Mouse (Mus musculus) liver, embryonic 14.5 days (tissue): ENCODE measurements around the gene Tubg2. TPM values are rescaled to one million over a fixed set of nuclear protein-coding genes. Genes with fewer than 3 reads are reported as not detected.

Source experiments
- ATAC-seq: fragments of 200-750 bp; cut with Nextera tagmentation; 2 replicates; pipeline ENCODE4 v1.8.0; 2017; ENCODE audit warnings: moderate number of reproducible peaks, mild to moderate bottlenecking, moderate library complexity; ENCODE audit not compliant: insufficient read depth
- DNase-seq, 3 experiments: peaks; one replicate each; pipeline ENCODE4 v3.0.0-alpha.2; 2012 to 2013; ENCODE audit warnings: low read depth in 3 of 3, low spot score in 3 of 3
- H3K27ac ChIP-seq: fragments of 300-500 bp; sonication (generic); 2 replicates; pipeline ENCODE4 v1.5.1; 2014; ENCODE audit warnings: moderate library complexity, mild to moderate bottlenecking, control low read depth, inconsistent platforms
- H3K27me3 ChIP-seq: fragments of 300-500 bp; sonication (generic); 2 replicates; pipeline ENCODE4 v1.6.1; 2014; ENCODE audit warnings: mild to moderate bottlenecking, low read length, moderate library complexity; ENCODE audit not compliant: control insufficient read depth, insufficient read depth
- H3K36me3 ChIP-seq: fragments of 300-500 bp; sonication (generic); replicated peaks from 2 replicates; pipeline ENCODE4 v1.6.1; 2014; ENCODE audit warnings: low read depth; ENCODE audit not compliant: control insufficient read depth, insufficient read depth
- H3K4me1 ChIP-seq, 2 experiments: fragments of 200-500 bp in 1 of 2; fragments of 300-500 bp in 1 of 2; sonication (generic) in 1 of 2; replicated peaks; 2 replicates each; pipeline ENCODE4 v1.6.1; 2012 to 2014; ENCODE audit warnings: antibody characterized with exemption in 1 of 2, inconsistent platforms in 1 of 2, low read length in 1 of 2; ENCODE audit not compliant: control insufficient read depth in 2 of 2, insufficient read depth in 2 of 2
- H3K4me2 ChIP-seq: fragments of 300-500 bp; sonication (generic); 2 replicates; pipeline ENCODE4 v1.6.1; 2014; ENCODE audit warnings: low read depth, mild to moderate bottlenecking, control low read depth, moderate library complexity
- H3K4me3 ChIP-seq, 2 experiments: fragments of 200-500 bp in 1 of 2; fragments of 300-500 bp in 1 of 2; sonication (generic) in 1 of 2; 2 replicates each; pipeline ENCODE4 v1.5.1; 2012 to 2014; ENCODE audit warnings: low read depth in 2 of 2, low read length in 2 of 2, mild to moderate bottlenecking in 2 of 2, control low read depth in 1 of 2, inconsistent platforms in 1 of 2, moderate library complexity in 1 of 2; ENCODE audit not compliant: insufficient read depth in 1 of 2
- H3K9ac ChIP-seq: fragments of 300-500 bp; sonication (generic); replicated peaks from 2 replicates; pipeline ENCODE4 v1.6.1; 2014; ENCODE audit warnings: mild to moderate bottlenecking, control low read depth, moderate library complexity
- H3K9me3 ChIP-seq: fragments of 300-500 bp; sonication (generic); 2 replicates; pipeline ENCODE4 v1.6.1; 2016; ENCODE audit warnings: low read length, mixed read lengths; ENCODE audit not compliant: control insufficient read depth
- CTCF ChIP-seq: IDR thresholded peaks from 2 replicates; pipeline ENCODE4 v1.5.1; 2016; ENCODE audit warnings: antibody characterized with exemption, low read depth, control low read depth
- EP300 ChIP-seq: IDR thresholded peaks from 2 replicates; pipeline ENCODE4 v1.6.1; 2016; ENCODE audit warnings: antibody characterized with exemption, low read depth
- WGBS: fragments of 180-500 bp; shearing (Covaris S2); extraction: QIAGEN DNeasy Blood & Tissue Kit; methylation state at CpG from one replicate; pipeline ENCODE4 v1.1.7; 2014; ENCODE audit not compliant: insufficient replicate concordance; 5-methylcytosine and 5-hydroxymethylcytosine counted together
- polyA plus RNA-seq, 2 experiments: library from polyadenylated mRNA; depleted of rRNA in 1 of 2; stranded (reverse) in 1 of 2; unstranded in 1 of 2; fragments of >200 nt; fragmentation: Nextera tagmentation in 1 of 2; extraction: Ambion mirVana in 1 of 2; gene quantifications; 2 replicates each; pipeline versions ENCODE4 v1.2.1 to v1.2.3; 2012 to 2014

Gene Tubg2
- polyA plus RNA-seq, 2 experiments = 0.13 TPM; not detected in 1

- H3K4me1 ChIP-seq = peaks cover 22 to 32% of the 10 kb centered on the region in 2 experiments
- H3K9ac ChIP-seq = no peak overlapping the region
- TF ChIP-seq CTCF (no peak), EP300 (no peak)
- peak overlapping the region; percentile 2; the same call in 1 of the 2 replicates for H3K27ac ChIP-seq
- H3K4me2 ChIP-seq = no peak overlapping the region
- WGBS = 83% methylated on average over 4 of the region's 4 CpGs
- no peaks in the 10 kb centered on the region for H3K36me3 ChIP-seq
- H3K27me3 ChIP-seq = no peaks in the 10 kb centered on the region
- ATAC-seq (no peak), DNase-seq (no peak)
- H3K4me3 ChIP-seq = no peak overlapping the region
- H3K9me3 ChIP-seq = no peaks in the 10 kb centered on the region
Measured at GRCm38 (mm10) chr11:101191919-101192470, 36.3 kb downstream of the Tubg2 start.

GRCm38 (mm10) chr11:101192646-101193045 lies 36.9 kb downstream of the Tubg2 start:
- Histone ChIP-seq H3K36me3 (no peaks in the 10 kb centered on the region; the same call in 1 of the 2 replicates), H3K9ac (no peak overlapping the region), H3K4me2 (no peak overlapping the region), H3K9me3 (no peaks in the 10 kb centered on the region), H3K27ac (no peak overlapping the region), H3K4me1 (peaks cover 22 to 32% of the 10 kb centered on the region in 2 experiments), H3K4me3 (no peak overlapping the region), H3K27me3 (no peaks in the 10 kb centered on the region)
- TF ChIP-seq EP300 = no peak
- no peak for TF ChIP-seq CTCF
- ATAC-seq (no peak), DNase-seq (no peak)
- 88% methylated on average over 6 of the region's 6 CpGs for WGBS

- WGBS = 75% methylated on average over 7 of the region's 7 CpGs
- H3K36me3 ChIP-seq = peaks cover 2% of the 10 kb centered on the region; the same call in 1 of the 2 replicates
- no peak for ATAC-seq
Measured at GRCm38 (mm10) chr11:101193076-101193475, 37.4 kb downstream of the Tubg2 start.

GRCm38 (mm10) chr11:101194137-101194536 lies 38.4 kb downstream of the Tubg2 start:
- H3K4me1 ChIP-seq = peaks cover 16 to 27% of the 10 kb centered on the region in 2 experiments
- 69% methylated on average over 5 of the region's 5 CpGs for WGBS
- no peaks in the 10 kb centered on the region for H3K9me3 ChIP-seq
- no peak for ATAC-seq
- no peaks in the 10 kb centered on the region for H3K27me3 ChIP-seq
- DNase-seq = no peak
- H3K9ac ChIP-seq = no peak overlapping the region
- no peak overlapping the region for H3K27ac ChIP-seq
- TF ChIP-seq CTCF = no peak
- TF ChIP-seq EP300 = no peak
- no peak overlapping the region for H3K4me2 ChIP-seq
- H3K36me3 ChIP-seq = peaks cover 9% of the 10 kb centered on the region; the same call in 1 of the 2 replicates
- no peak overlapping the region for H3K4me3 ChIP-seq

More at GRCm38 (mm10) chr11:101193076-101193475, 37.4 kb downstream of the Tubg2 start:
- no peak for DNase-seq
- H3K27me3 ChIP-seq = no peaks in the 10 kb centered on the region
- no peak overlapping the region for H3K9ac ChIP-seq
- no peak overlapping the region for H3K4me3 ChIP-seq
- TF ChIP-seq EP300 (no peak), CTCF (no peak)
- no peaks in the 10 kb centered on the region for H3K9me3 ChIP-seq
- no peak overlapping the region for H3K4me2 ChIP-seq
- no peak overlapping the region for H3K27ac ChIP-seq
- peaks cover 22 to 32% of the 10 kb centered on the region in 2 experiments for H3K4me1 ChIP-seq

- DNase-seq (no peak), ATAC-seq (no peak)
- TF ChIP-seq EP300 (no peak), CTCF (no peak)
- Histone ChIP-seq H3K4me1 (peaks cover 15 to 27% of the 10 kb centered on the region in 2 experiments), H3K27me3 (no peaks in the 10 kb centered on the region), H3K27ac (no peak overlapping the region), H3K4me2 (no peak overlapping the region), H3K36me3 (peaks cover 13% of the 10 kb centered on the region; the same call in 1 of the 2 replicates), H3K9ac (no peak overlapping the region), H3K9me3 (no peaks in the 10 kb centered on the region), H3K4me3 (no peak overlapping the region)
- WGBS = 77% methylated on average over 6 of the region's 6 CpGs
Measured at GRCm38 (mm10) chr11:101194643-101195042, 38.9 kb downstream of the Tubg2 start.
